In genomic region chr13:43763995-43764579, GRCm38 (mm10) we compare ENCODE assay signal across 9 mouse cellular contexts. TPM values are rescaled to one million over a fixed set of nuclear protein-coding genes. Genes with fewer than 3 reads are reported as not detected.
DNase-seq lines count a peak whose midpoint lies in the region; ATAC-seq and TF ChIP-seq lines count a peak whose summit lies in the region.
"Had no signal": no experiment of that assay in that cellular context is flagged by ENCODE, and none has a peak within 500 bp of the region (broad histone marks: within the 10 kb centered on the region; RNA-seq: fewer than 3 reads in every experiment).

No protein-coding gene starts in this region.

- H3K4me1 ChIP-seq in hindbrain, embryonic 14.5 days (replicated peaks; ENCODE audit: control insufficient read depth, insufficient read depth, low read length) = peaks cover 4% of the 10 kb centered on the region
- peaks cover 15% of the 10 kb centered on the region for H3K4me1 ChIP-seq in hindbrain, embryonic 12.5 days
- 0 out of 2 replicates have a peak, but pooled peaks cover 6% of the 10 kb centered on the region for H3K4me1 ChIP-seq in neural tube, embryonic 15.5 days

- no peak; the same call in 1 of the 2 replicates for ATAC-seq in hindbrain, embryonic 14.5 days (ENCODE audit: low FRiP score)
- ATAC-seq in hindbrain, embryonic 12.5 days (ENCODE audit: low FRiP score) = no peak
- no peak for ATAC-seq in neural tube, embryonic 15.5 days (ENCODE audit: low FRiP score)

- H3K36me3 ChIP-seq in hindbrain, embryonic 14.5 days (replicated peaks; ENCODE audit: control insufficient read depth, insufficient read depth) = no peaks in the 10 kb centered on the region
- H3K36me3 ChIP-seq in hindbrain, embryonic 12.5 days = no peaks in the 10 kb centered on the region
- no peaks in the 10 kb centered on the region for H3K36me3 ChIP-seq in neural tube, embryonic 15.5 days

- H3K4me3 ChIP-seq in hindbrain, embryonic 14.5 days (replicated peaks; ENCODE audit: low read length) = no peak overlapping the region
- no peak overlapping the region for H3K4me3 ChIP-seq in hindbrain, embryonic 12.5 days
- no peak overlapping the region for H3K4me3 ChIP-seq in neural tube, embryonic 15.5 days (replicated peaks)
- H3K4me3 ChIP-seq: left cerebral cortex, adult 2 months had no signal

- no peaks in the 10 kb centered on the region for H3K9me3 ChIP-seq in hindbrain, embryonic 14.5 days (ENCODE audit: control insufficient read depth, low read length)
- no peaks in the 10 kb centered on the region for H3K9me3 ChIP-seq in hindbrain, embryonic 12.5 days (replicated peaks)
- no peaks in the 10 kb centered on the region; the same call in 1 of the 2 replicates for H3K9me3 ChIP-seq in neural tube, embryonic 15.5 days (replicated peaks)

- peak; percentile 63 for DNase-seq in hindbrain, embryonic 14.5 days (ENCODE audit: low spot score)
- peak; percentile 27 for DNase-seq in 3T3-L1 (ENCODE audit: low read depth, low spot score)
- peak; percentile 82 for DNase-seq in brain, embryonic 14.5 days (ENCODE audit: low read depth)
- peak; percentile 46 to 59 for DNase-seq in heart, postnatal 36 days
- no peak for DNase-seq in natural killer cell, adult 2 months (ENCODE audit: low spot score in 2 of 2)
- no peak for DNase-seq in embryo, embryonic 10 days (ENCODE audit: low spot score)

- no peak for TF ChIP-seq CTCF in brain, embryonic 14.5 days (IDR thresholded peaks at IDR 0.05; ENCODE audit: borderline replicate concordance, extremely low read depth, insufficient read depth, insufficient read length)

- 72% methylated on average over 8 of the region's 8 CpGs for WGBS in hindbrain, embryonic 14.5 days
- WGBS in hindbrain, embryonic 12.5 days = 82% methylated on average over 8 of the region's 8 CpGs
- 63% methylated on average over 8 of the region's 8 CpGs for WGBS in neural tube, embryonic 15.5 days

- TF ChIP-seq POLR2A in brain, embryonic 14.5 days (IDR thresholded peaks at IDR 0.05; ENCODE audit: borderline replicate concordance, extremely low read depth, insufficient read depth, insufficient read length, poor library complexity, severe bottlenecking) = no peak

- H3K27me3 ChIP-seq in hindbrain, embryonic 14.5 days (ENCODE audit: control insufficient read depth, insufficient read depth, low read length) = no peaks in the 10 kb centered on the region
- H3K27me3 ChIP-seq in hindbrain, embryonic 12.5 days = no peaks in the 10 kb centered on the region
- no peaks in the 10 kb centered on the region for H3K27me3 ChIP-seq in neural tube, embryonic 15.5 days (replicated peaks)

- H3K4me2 ChIP-seq in hindbrain, embryonic 14.5 days (replicated peaks) = no peak overlapping the region
- H3K4me2 ChIP-seq in hindbrain, embryonic 12.5 days (replicated peaks) = no peak overlapping the region
- no peak overlapping the region for H3K4me2 ChIP-seq in neural tube, embryonic 15.5 days

- intact Hi-C loops in heart, postnatal 36 days (cut with DNase I) = no loop called here

- H3K27ac ChIP-seq in hindbrain, embryonic 14.5 days = no peak overlapping the region
- no peak overlapping the region for H3K27ac ChIP-seq in hindbrain, embryonic 12.5 days
- H3K27ac ChIP-seq in neural tube, embryonic 15.5 days (replicated peaks) = no peak overlapping the region
- H3K27ac ChIP-seq: left cerebral cortex, adult 2 months had no signal

- no peak overlapping the region for H3K9ac ChIP-seq in hindbrain, embryonic 14.5 days
- H3K9ac ChIP-seq in hindbrain, embryonic 12.5 days = no peak overlapping the region
- no peak overlapping the region for H3K9ac ChIP-seq in neural tube, embryonic 15.5 days (replicated peaks)

RNA-seq across cellular contexts. Expression of gene Cd83, which starts 20.5 kb away (rescaled TPM):
- 30.8 and 32.7 TPM in 2 replicates for polyA plus RNA-seq in hindbrain, embryonic 14.5 days (2014; fragmentation: Nextera tagmentation; extraction: Ambion mirVana)
- 10.0 and 11.4 TPM in 2 replicates for polyA plus RNA-seq in hindbrain, embryonic 12.5 days (2016; fragmentation: Nextera tagmentation; extraction: Ambion mirVana)
- 5.9 and 9.8 TPM in 2 replicates for polyA plus RNA-seq in brain, embryonic 14.5 days (2012; rRNA removed)
- total RNA-seq in heart, postnatal 36 days (2021) = 1 to 10 TPM; 4.1 to 4.5 TPM
- polyA plus RNA-seq in neural tube, embryonic 15.5 days (2015; fragmentation: Nextera tagmentation; extraction: Ambion mirVana) = 31.0 and 43.1 TPM in 2 replicates

Comparison
In these comparisons a context has a peak if more than half of its experiments do, and no peak if none do; other contexts are left out.
1. DNase-seq: peak in hindbrain, embryonic 14.5 days (single experiment), 3T3-L1 (single experiment), brain, embryonic 14.5 days (single experiment) and heart, postnatal 36 days (2 of 2); none in natural killer cell, adult 2 months (0 of 2) and embryo, embryonic 10 days (single experiment).